Mouse (Mus musculus): Measurements from ENCODE around the gene Scel. TPM values are rescaled to one million over a fixed set of nuclear protein-coding genes. Genes with fewer than 3 reads are reported as not detected.
"Not testable (repeated sequence)": the region's sequence is repeated elsewhere in the genome, so short reads cannot be mapped to it uniquely, and the experiment has no call there.

Scel gene
- total and polyA plus RNA-seq, 2 experiments from 2014 or later: 0.35 to 0.42 TPM

- no peak for TF ChIP-seq CTCF (IDR thresholded peaks at IDR 0.05; ENCODE audit: low read depth)
- no peak overlapping the region for H3K4me3 ChIP-seq (ENCODE audit: low read length)
- DNase-seq (ENCODE audit: low spot score) (no peak), ATAC-seq (no peak)
- no peaks in the 10 kb centered on the region for H3K4me1 ChIP-seq (ENCODE audit: insufficient read depth, low read length)
- H3K27me3 ChIP-seq (ENCODE audit: insufficient read depth, low read length): no peaks in the 10 kb centered on the region
- no peak overlapping the region for H3K27ac ChIP-seq
- WGBS: 59% methylated on average over 7 of the region's 7 CpGs
- no peak overlapping the region for H3K9ac ChIP-seq (replicated peaks; ENCODE audit: low read length)
- H3K9me3 ChIP-seq (ENCODE audit: low read length): no peaks in the 10 kb centered on the region
- no peaks in the 10 kb centered on the region for H3K36me3 ChIP-seq (ENCODE audit: insufficient read depth, low read length)
- no peak overlapping the region for H3K4me2 ChIP-seq (ENCODE audit: low read depth, low read length)
These were observed 37.8 kb upstream of the Scel start for GRCm38 (mm10) chr14:103475312-103475711.

- 94% methylated on average over 3 of the region's 3 CpGs for WGBS
- not testable (repeated sequence) for DNase-seq (ENCODE audit: low spot score); H3K4me2 ChIP-seq (ENCODE audit: low read depth, low read length); H3K4me3 ChIP-seq (ENCODE audit: low read length); H3K4me1 ChIP-seq (ENCODE audit: insufficient read depth, low read length); H3K27ac ChIP-seq; ATAC-seq; H3K9me3 ChIP-seq (ENCODE audit: low read length); H3K36me3 ChIP-seq (ENCODE audit: insufficient read depth, low read length); H3K27me3 ChIP-seq (ENCODE audit: insufficient read depth, low read length); H3K9ac ChIP-seq (replicated peaks; ENCODE audit: low read length)
These were observed 36.9 kb upstream of the Scel start for GRCm38 (mm10) chr14:103476232-103476631.

- DNase-seq (ENCODE audit: low spot score) (no peak), ATAC-seq (no peak)
- Histone ChIP-seq H3K4me2 (ENCODE audit: low read depth, low read length) (no peak overlapping the region), H3K27me3 (ENCODE audit: insufficient read depth, low read length) (no peaks in the 10 kb centered on the region), H3K27ac (no peak overlapping the region), H3K4me1 (ENCODE audit: insufficient read depth, low read length) (no peaks in the 10 kb centered on the region), H3K9ac (replicated peaks; ENCODE audit: low read length) (no peak overlapping the region), H3K36me3 (ENCODE audit: insufficient read depth, low read length) (no peaks in the 10 kb centered on the region), H3K9me3 (ENCODE audit: low read length) (no peaks in the 10 kb centered on the region), H3K4me3 (ENCODE audit: low read length) (no peak overlapping the region)
- TF ChIP-seq CTCF (IDR thresholded peaks at IDR 0.05; ENCODE audit: low read depth): no peak
- whole genome bisulfite sequencing: 87% methylated on average over 3 of the region's 3 CpGs
These were observed 35.9 kb upstream of the Scel start for GRCm38 (mm10) chr14:103477281-103477680.

- no peak for TF ChIP-seq CTCF (IDR thresholded peaks at IDR 0.05; ENCODE audit: low read depth)
- 90% methylated on average over 2 of the region's 2 CpGs for WGBS
- no peak overlapping the region for H3K9ac ChIP-seq (replicated peaks; ENCODE audit: low read length)
- no peaks in the 10 kb centered on the region for H3K9me3 ChIP-seq (ENCODE audit: low read length)
- no peak overlapping the region for H3K27ac ChIP-seq
- ATAC-seq (no peak), DNase-seq (ENCODE audit: low spot score) (no peak)
- H3K36me3 ChIP-seq (ENCODE audit: insufficient read depth, low read length): no peaks in the 10 kb centered on the region
- no peaks in the 10 kb centered on the region for H3K27me3 ChIP-seq (ENCODE audit: insufficient read depth, low read length)
- H3K4me1 ChIP-seq (ENCODE audit: insufficient read depth, low read length): no peaks in the 10 kb centered on the region
- H3K4me3 ChIP-seq (ENCODE audit: low read length): no peak overlapping the region
- H3K4me2 ChIP-seq (ENCODE audit: low read depth, low read length): no peak overlapping the region
These were observed 35.2 kb upstream of the Scel start for GRCm38 (mm10) chr14:103477959-103478358.

- DNase-seq (ENCODE audit: low spot score) (no peak), ATAC-seq (no peak)
- Histone ChIP-seq H3K9ac (replicated peaks; ENCODE audit: low read length) (no peak overlapping the region), H3K27me3 (ENCODE audit: insufficient read depth, low read length) (no peaks in the 10 kb centered on the region), H3K9me3 (ENCODE audit: low read length) (no peaks in the 10 kb centered on the region), H3K4me1 (ENCODE audit: insufficient read depth, low read length) (no peaks in the 10 kb centered on the region), H3K4me2 (ENCODE audit: low read depth, low read length) (no peak overlapping the region), H3K27ac (no peak overlapping the region), H3K4me3 (ENCODE audit: low read length) (no peak overlapping the region), H3K36me3 (ENCODE audit: insufficient read depth, low read length) (no peaks in the 10 kb centered on the region)
- WGBS: 58% methylated on average over 7 of the region's 7 CpGs
- TF ChIP-seq CTCF (IDR thresholded peaks at IDR 0.05; ENCODE audit: low read depth): peak; percentile 37
These were observed 33.7 kb upstream of the Scel start for GRCm38 (mm10) chr14:103479446-103479845.

GRCm38 (mm10) chr14:103481514-103481913 lies 31.6 kb upstream of the Scel start:
- Histone ChIP-seq H3K27ac (no peak overlapping the region), H3K9me3 (ENCODE audit: low read length) (no peaks in the 10 kb centered on the region), H3K36me3 (ENCODE audit: insufficient read depth, low read length) (no peaks in the 10 kb centered on the region), H3K4me1 (ENCODE audit: insufficient read depth, low read length) (no peaks in the 10 kb centered on the region), H3K27me3 (ENCODE audit: insufficient read depth, low read length) (no peaks in the 10 kb centered on the region), H3K4me2 (ENCODE audit: low read depth, low read length) (no peak overlapping the region), H3K4me3 (ENCODE audit: low read length) (no peak overlapping the region), H3K9ac (replicated peaks; ENCODE audit: low read length) (no peak overlapping the region)
- DNase-seq (ENCODE audit: low spot score): no peak
- no peak for TF ChIP-seq CTCF (IDR thresholded peaks at IDR 0.05; ENCODE audit: low read depth)
- 87% methylated on average over 7 of the region's 7 CpGs for WGBS
- no peak for ATAC-seq

GRCm38 (mm10) chr14:103485671-103486070 lies 27.5 kb upstream of the Scel start:
- H3K27me3 ChIP-seq (ENCODE audit: insufficient read depth, low read length): no peaks in the 10 kb centered on the region
- WGBS: 88% methylated on average over 8 of the region's 8 CpGs
- H3K36me3 ChIP-seq (ENCODE audit: insufficient read depth, low read length): no peaks in the 10 kb centered on the region
- H3K4me1 ChIP-seq (ENCODE audit: insufficient read depth, low read length): no peaks in the 10 kb centered on the region
- no peak overlapping the region for H3K4me3 ChIP-seq (ENCODE audit: low read length)
- DNase-seq (ENCODE audit: low spot score) (no peak), ATAC-seq (no peak)
- H3K4me2 ChIP-seq (ENCODE audit: low read depth, low read length): no peak overlapping the region
- no peak for TF ChIP-seq CTCF (IDR thresholded peaks at IDR 0.05; ENCODE audit: low read depth)
- no peak overlapping the region for H3K9ac ChIP-seq (replicated peaks; ENCODE audit: low read length)
- no peak overlapping the region for H3K27ac ChIP-seq
- no peaks in the 10 kb centered on the region for H3K9me3 ChIP-seq (ENCODE audit: low read length)

All from hindbrain, postnatal 0 days (tissue).